Mouse (Mus musculus) layer of hippocampus, adult 2 months (tissue): ENCODE data around the gene Rubcn. TPM values are rescaled to one million over a fixed set of nuclear protein-coding genes. Genes with fewer than 3 reads are reported as not detected.
"Not testable (repeated sequence)": the region's sequence is repeated elsewhere in the genome, so short reads cannot be mapped to it uniquely, and the experiment has no call there.

ENCODE experiments used
- DNase-seq, 2 experiments: peaks; one replicate each; pipeline ENCODE4 v3.0.0; 2022; ENCODE audit warnings: low spot score in 2 of 2
- H3K27ac ChIP-seq: fragments of 200-600 bp; 2 replicates; pipeline ENCODE4 v1.8.1; 2022
- H3K4me3 ChIP-seq: fragments of 200-600 bp; 2 replicates; pipeline ENCODE4 v1.8.1; 2022; ENCODE audit warnings: mild to moderate bottlenecking
- CTCF ChIP-seq: fragments of 200-600 bp; conservative IDR thresholded peaks from 2 replicates; pipeline ENCODE4 v1.8.1; 2022; ENCODE audit warnings: antibody characterized with exemption, mild to moderate bottlenecking, moderate library complexity
- total RNA-seq, 2 experiments: library from RNA; stranded (reverse); gene quantifications; 2 replicates each; pipeline ENCODE4 v1.2.3; 2021

Rubcn gene
- total RNA-seq, 2 experiments from 2014 or later, result 59.2 to 59.3 TPM

GRCm38 (mm10) chr16:32889881-32890280 is 12.3 kb upstream of the Rubcn start:
- no peak for DNase-seq
- no peak for TF ChIP-seq CTCF
- Histone ChIP-seq H3K4me3 (no peak overlapping the region), H3K27ac (no peak overlapping the region)

GRCm38 (mm10) chr16:32887996-32888395 is 10.4 kb upstream of the Rubcn start:
- peak; percentile 64 for TF ChIP-seq CTCF
- Histone ChIP-seq H3K4me3 (no peak overlapping the region), H3K27ac (no peak overlapping the region)
- DNase-seq, result no peak

- no peak overlapping the region for H3K27ac ChIP-seq
- H3K4me3 ChIP-seq, result no peak overlapping the region
- no peak for DNase-seq
- TF ChIP-seq CTCF, result peak; percentile 47
Observed at GRCm38 (mm10) chr16:32881538-32881937, 4.0 kb upstream of the Rubcn start.

- H3K4me3 ChIP-seq, result peak overlapping the region; percentile 86
- DNase-seq, result no peak
- TF ChIP-seq CTCF, result no peak
- no peak overlapping the region for H3K27ac ChIP-seq
Observed at GRCm38 (mm10) chr16:32878972-32879926, 1.7 kb upstream of the Rubcn start.

- no peak for DNase-seq
- TF ChIP-seq CTCF, result no peak
- Histone ChIP-seq H3K27ac (peak overlapping the region; percentile 92), H3K4me3 (peak overlapping the region; percentile 86)
Observed at GRCm38 (mm10) chr16:32878157-32878598, 612 bp upstream of the Rubcn start.

DNA sequence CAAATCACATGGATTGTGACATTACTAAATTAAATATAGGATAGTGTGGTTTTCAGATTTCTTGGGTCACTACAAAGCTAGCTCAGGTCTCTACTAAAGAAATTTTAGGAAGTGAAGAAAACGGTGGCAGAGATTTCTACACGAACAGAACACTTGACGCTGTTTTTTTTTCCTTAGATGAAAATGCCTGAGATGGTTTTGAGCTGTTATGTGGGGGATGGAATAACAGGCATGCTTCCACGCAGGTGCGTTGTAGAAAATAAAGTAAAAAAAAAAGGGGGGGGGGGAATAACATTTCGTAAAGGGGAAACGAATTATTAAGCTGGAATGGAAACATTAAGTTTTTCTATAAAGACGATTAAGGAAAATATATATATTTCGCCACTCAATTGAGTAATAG is 735 bp downstream of the Rubcn start:
- Histone ChIP-seq H3K27ac (peak overlapping the region; percentile 92; the same call in 1 of the 2 replicates), H3K4me3 (peak overlapping the region; percentile 86)
- no peak for DNase-seq
- no peak for TF ChIP-seq CTCF

GRCm38 (mm10) chr16:32875847-32876246 is 1.7 kb downstream of the Rubcn start:
- no peak for DNase-seq
- TF ChIP-seq CTCF, result no peak
- H3K27ac ChIP-seq, result no peak overlapping the region
- H3K4me3 ChIP-seq, result no peak overlapping the region

DNA sequence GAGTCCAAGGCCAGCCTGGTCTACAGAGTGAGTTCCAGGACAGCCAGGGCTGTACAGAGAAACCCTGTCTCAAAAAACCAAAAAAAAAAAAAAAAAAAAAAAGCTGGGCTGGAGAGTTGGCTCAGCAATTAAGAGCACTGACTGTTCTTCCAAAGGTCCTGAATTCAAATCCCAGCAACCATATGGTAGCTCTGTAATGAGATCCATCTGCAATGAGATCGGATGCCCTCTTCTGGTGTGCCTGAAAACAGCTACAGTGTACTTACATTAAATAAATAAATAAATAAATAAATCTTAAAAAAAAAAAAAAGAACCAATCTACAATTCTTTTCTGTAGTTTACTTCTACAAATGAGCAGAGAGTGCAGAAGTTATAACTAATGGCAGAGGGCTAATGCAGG is 2.3 kb downstream of the Rubcn start:
- H3K4me3 ChIP-seq, DNase-seq, H3K27ac ChIP-seq: not testable (repeated sequence)
- TF ChIP-seq CTCF, result peak; percentile 44

DNA sequence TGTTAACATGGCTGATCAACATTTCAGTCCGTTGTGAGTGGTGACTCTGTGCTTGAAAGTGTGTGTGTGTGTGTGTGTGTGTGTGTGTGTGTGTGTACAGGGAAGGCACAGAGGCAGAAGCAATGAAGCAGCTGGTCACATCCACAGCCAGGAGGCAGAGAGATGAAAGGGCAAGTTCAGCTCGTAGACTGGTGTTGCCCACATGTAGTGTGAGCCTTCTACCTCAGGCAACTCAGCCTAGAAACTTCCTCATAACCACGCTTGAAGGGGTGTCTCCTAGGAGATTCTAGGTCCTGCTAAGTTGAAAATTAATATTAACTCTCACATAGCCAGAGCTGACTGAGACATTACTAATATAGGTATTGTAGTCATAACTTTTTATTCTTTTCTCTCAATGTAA is 4.2 kb downstream of the Rubcn start:
- H3K27ac ChIP-seq, result no peak overlapping the region
- no peak for TF ChIP-seq CTCF
- no peak for DNase-seq
- H3K4me3 ChIP-seq, result no peak overlapping the region

DNA sequence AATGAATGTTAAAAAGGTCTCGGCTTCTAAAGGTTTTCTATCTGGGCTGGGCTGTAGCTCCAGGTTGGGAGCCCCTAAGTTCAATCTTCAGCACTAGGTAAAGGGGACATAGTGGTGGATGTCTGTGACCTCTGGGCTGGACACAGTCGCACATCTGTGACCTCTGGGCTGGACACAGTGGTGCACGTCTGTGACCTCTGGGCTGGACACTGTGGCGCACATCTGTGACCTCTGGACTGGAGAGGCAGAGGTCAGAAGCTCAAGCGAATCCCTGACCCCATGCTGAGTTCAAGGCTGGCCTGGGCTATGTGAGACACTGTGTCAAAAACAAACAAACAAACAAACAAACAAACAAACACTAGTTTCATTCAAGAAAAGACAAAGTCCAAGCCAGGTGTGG is 7.3 kb downstream of the Rubcn start:
- Histone ChIP-seq H3K27ac (no peak overlapping the region), H3K4me3 (no peak overlapping the region)
- no peak for DNase-seq
- TF ChIP-seq CTCF, result no peak

DNA sequence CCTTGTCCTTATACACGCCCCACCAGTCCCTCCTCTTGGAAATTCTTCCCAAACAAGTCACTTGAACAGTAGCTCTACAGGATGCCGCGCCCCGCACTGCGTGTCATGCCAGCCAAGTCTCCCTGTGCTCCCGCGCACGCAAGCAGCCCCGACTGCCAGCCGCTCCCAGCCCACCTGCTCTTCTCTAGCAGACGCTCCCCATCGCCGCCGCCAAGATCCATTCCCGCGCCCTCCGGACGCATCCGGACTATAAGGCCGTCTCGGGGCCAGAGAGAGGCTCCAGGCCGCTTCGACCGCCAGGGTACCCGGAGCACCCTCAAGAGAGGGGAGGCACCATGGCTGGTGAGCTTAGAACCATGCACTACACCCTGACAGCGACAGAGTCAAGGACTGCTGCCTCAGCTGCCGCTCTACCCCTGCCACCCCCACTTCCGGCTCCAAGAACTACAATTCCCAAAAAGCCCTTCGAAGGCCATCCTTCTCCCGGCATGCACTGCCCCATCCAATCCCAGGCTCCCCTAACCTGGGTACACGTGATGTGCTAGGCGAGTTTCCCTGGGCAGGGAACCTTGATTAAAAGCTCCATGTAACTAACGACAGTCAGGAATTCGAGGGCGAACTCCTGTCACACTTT is 9.5 kb downstream of the Rubcn start:
- Histone ChIP-seq H3K27ac (peak overlapping the region; percentile 90), H3K4me3 (peak overlapping the region; percentile 84)
- peak; percentile 38; the same call in 1 of the 2 replicates for TF ChIP-seq CTCF
- DNase-seq, result peak; percentile 92 to 95

DNA sequence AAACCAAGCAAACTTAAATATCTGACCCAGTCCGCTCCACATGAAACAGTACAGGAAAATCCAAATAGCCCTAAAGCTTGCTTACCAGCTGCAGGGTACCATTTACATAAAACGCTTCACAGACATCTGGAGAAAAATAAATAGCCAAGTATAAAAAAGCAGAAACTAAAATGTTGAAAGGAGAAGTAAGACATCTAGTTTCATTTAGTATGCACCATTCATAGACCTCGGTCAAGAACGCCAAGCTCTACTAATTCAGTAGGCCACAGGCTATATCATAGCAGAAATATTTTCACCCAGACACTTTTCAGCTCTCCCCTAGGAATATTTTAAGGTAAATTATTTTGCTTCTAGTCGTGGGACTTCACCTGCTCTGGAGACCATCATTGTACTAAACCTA is 10.9 kb downstream of the Rubcn start:
- no peak overlapping the region for H3K27ac ChIP-seq
- no peak overlapping the region for H3K4me3 ChIP-seq
- DNase-seq, result no peak
- TF ChIP-seq CTCF, result no peak

- no peak overlapping the region for H3K27ac ChIP-seq
- no peak for TF ChIP-seq CTCF
- no peak for DNase-seq
- no peak overlapping the region for H3K4me3 ChIP-seq
Observed at GRCm38 (mm10) chr16:32865401-32865800, 12.2 kb downstream of the Rubcn start.
